Mouse (Mus musculus): Measurements from ENCODE around the gene Pik3r2. TPM values are rescaled to one million over a fixed set of nuclear protein-coding genes. Genes with fewer than 3 reads are reported as not detected.

Gene Pik3r2
- total RNA-seq, 2 experiments from 2014 or later = 6.0 to 18.1 TPM

DNA sequence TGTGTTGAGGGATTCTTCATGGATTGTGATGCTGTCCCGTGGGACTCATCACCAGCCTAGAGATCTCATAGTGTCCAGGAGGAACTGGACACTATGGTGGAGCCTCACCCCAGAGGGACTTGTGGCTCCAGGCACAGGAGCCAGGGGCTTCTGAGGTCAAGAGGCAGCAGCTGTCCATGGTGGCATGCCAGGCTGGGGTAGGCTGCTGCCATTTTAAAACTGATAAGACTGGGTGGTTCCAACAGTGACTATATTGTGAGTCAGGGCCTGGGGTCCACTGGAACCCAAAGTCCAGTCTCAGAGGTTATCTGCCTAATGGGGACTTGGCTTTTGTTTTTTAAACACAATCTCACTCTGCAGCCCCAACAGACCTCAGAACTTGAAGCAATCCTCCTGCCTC, 25.3 kb upstream of the Pik3r2 start:
- ATAC-seq (replicated peaks; ENCODE audit: poor library complexity) = no peak

DNA sequence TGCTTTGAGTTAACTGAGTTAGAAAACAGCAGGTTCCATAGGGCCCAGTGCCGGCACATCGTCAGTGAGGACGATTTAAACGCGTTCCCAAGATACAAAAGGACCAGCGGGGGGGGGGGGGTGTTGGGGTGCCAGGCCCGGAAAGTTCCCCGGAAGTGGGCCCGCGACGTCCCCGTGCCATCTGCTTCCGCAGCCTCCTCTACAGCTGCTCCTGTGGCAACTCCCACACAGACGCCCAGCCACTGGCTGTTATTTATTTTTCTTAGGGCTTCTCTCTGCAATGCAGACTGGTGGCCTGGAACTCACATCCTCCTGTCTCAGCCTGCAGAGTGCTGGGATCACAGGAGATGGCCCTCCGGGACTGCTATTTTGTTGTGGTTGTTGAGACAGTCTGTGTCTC, 24.6 kb upstream of the Pik3r2 start:
- no peak for ATAC-seq (replicated peaks; ENCODE audit: poor library complexity)

DNA sequence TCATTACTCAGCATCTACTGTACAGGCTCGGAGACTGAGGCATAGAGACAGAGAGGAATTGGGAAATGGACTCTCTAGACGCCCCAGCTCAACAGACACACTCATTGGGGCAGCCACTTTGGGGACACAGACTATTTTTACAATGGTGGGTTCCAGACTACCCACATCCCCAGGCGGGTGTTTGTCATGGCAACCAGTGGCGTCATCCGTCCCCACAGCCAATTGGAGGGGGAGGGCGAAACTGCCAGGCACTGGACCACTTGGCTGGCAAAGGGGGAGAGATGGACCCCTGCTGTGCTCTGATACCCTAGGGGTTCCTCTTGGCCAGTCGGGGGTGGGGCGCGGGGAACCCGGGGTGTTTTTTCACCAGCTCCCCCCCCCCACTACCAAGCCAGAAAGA, 24.1 kb upstream of the Pik3r2 start:
- ATAC-seq (replicated peaks; ENCODE audit: poor library complexity) = no peak

DNA sequence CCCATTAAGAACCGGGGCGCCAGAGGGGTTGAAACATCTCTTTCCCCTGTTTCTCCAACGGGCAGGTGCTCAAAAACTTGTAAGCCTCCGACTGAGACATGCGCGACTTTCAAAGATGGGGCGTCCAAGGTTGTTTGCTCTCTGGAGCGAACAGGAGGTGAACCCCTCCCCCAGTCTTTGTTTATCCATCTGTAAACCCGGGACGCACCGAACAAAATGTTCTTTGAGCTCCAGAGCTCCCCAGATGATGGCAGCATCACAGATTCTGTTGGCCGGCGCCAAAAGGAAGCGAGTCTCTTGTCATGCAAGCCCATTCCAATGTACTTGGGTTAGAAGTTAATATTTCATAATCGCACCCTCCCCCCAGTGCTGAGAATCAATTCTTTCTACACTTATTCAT, 21.8 kb upstream of the Pik3r2 start:
- ATAC-seq (replicated peaks; ENCODE audit: poor library complexity) = no peak

DNA sequence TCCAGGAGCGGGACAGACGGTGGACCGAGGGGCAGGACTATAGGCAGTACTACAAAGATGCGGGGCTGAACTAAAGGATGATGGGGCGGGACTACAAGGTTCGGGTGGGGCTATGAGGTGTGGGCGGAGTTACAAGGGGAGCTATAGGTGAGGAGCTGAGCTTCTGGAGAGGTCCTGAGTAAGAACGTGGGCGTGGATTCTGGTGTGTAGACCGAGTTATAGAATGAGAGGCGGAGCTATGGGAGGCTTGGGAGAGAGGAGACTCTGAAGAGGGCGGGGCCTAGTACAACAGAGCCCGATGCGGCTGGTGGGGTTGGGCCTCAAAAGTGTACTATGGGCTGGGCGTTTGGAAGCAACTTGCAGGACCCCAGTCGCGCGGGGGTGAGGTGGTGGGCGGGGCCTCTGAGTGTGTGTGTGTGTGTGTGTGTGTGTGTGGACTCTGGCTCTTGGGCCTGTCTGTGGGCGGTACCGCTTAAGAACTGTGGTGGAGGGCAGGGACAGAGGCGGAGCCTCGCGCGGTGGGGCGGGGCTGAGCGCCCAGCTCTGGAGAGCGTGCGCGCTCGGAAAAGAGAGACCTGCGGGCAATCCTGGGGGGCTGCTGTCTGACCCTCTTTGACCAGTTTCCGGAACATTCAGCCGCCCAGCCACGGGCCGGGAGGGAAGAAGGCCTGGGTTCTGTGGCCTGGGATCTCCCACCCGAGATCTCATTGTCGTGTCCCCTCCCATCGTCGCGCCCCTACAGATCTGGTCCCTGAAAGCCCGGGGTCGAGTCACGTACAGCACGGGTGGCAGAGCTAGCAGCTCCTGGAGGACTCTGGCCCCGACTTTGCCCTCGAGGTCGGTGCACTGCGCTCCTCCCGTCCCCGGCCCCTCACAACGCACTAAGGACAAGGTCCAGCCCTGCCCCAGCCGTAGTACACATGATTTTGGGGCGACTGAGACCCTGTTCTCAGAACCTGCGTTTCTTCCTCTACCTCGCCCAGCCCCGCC, 20.9 kb upstream of the Pik3r2 start:
- ATAC-seq (replicated peaks; ENCODE audit: poor library complexity) = peak; percentile 62

DNA sequence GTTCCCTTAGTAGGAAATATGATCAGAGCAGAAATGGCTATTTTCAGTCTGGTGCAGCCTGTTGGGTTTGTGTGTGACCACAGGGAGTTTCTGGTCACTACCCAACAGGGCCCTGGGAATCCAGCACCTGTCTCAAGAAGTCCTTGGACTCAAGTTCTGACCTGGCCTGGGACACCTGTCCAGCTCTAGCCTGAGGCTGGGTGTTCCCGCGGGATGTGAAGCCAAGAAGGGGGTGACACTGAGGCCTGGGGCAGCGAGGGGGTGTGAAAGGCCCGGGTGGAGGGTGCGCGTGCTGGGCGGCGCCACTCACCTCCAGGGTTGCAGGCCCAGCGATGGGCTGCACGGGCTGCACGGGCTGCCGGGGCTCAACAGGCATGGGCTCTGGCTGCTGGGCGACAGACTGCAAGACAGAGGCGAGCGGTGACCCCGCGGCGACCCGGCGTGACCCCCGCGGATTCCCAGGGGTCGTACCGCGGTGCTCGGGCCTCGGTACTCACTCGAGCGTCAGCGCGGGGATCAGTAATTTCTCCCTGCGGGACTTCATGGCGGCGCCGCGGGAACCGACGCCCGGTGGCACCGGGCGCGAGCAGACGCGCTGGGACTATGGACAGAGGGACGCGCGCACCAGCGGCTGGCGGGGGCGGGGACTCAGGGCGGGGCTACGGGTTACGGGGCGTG, 20.0 kb upstream of the Pik3r2 start:
- no peak for ATAC-seq (replicated peaks; ENCODE audit: poor library complexity)

DNA sequence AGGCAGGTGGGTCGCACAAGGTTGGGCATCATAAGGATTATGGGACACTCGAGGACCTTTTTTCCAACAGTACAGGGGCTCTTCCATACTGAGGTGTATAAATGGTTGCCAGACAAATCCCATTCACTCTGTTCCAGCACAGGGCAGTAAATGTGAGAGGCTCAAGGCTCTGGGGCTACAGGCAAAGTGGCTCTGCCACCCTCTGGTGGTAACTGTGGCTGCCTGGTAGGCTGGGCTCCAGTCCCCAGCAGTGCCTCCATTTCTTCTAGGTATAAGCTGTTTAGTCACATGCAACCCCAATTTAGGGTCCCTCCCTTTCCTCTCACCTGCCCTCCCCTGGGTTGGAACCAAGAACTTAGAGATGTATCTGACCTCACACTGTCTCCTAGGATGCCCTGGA, 18.9 kb upstream of the Pik3r2 start:
- ATAC-seq (replicated peaks; ENCODE audit: poor library complexity) = no peak

DNA sequence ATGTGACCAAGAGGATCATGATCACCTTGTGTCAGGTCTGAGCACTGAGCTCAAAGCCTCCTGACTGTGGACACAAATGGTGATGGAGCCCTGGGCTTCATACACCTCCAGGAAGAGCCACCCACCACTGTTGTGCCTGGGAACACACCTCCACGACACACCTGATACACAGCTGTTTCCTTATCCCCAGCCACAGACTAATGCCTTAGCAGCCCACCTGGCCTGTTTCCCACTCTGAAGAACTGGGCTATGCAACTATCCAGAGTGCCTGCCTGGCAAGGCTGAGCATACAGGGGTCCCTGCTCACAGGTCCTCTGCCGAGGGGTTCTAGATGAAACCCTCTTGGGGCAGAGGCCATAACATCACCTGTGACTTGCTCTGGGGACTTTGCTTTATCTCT, 17.7 kb upstream of the Pik3r2 start:
- ATAC-seq (replicated peaks; ENCODE audit: poor library complexity) = no peak

DNA sequence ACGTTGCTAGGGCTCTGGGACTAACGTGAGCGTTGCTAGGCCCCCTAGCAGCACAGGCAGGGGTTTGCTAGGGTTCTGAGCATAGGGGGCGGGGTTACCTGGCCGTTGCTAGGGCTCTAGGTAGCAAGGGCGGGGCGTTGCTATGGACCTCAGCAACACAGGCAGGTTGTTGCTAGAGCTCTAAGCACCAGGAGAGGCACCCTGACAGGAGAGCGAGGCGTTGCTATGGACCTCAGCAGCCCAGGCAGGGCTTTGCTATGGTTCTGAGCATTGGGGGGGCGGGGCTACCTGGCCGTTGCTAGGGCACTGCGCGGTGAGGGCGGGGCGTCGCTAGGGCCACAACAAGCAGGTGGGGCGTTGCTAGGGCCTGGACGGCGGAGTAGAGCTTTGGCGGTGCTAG, 16.2 kb upstream of the Pik3r2 start:
- peak; percentile 11 for ATAC-seq (replicated peaks; ENCODE audit: poor library complexity)

DNA sequence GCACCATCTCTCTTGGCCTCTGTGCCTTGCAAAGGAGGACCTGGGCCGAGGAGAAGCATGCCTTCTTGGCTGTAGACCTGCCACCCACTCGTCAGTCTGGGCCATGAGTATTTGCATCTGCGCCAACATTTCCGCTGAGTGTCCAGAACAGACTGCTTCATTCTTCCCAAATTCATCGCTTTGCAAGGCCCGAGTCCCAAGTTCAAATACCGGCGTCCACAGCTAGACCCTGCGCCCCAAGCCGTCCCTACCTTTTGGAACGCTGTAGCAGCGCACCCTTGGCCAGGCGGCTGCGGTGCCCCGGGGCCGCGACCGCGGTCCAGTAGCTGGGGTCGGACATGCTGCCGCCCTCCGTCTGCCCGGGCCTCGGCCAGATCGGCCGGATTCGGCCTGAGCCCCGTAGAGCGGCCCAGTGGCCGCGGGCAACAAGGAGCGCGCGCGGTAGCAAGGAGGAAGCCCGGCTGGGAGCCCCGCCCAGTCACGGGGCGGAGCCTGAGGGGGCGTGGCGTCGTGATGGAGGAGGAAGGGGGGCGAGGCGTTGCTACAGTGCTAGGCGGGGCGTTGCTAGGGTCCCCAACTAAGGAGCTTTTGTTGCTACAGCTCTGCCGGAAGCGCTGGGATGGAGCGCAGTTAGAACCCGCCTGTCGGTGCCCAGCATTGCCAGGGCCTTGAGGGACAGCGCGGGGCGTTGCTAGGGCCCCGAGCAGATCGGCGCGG, 15.6 kb upstream of the Pik3r2 start:
- peak; percentile 64 for ATAC-seq (replicated peaks; ENCODE audit: poor library complexity)

DNA sequence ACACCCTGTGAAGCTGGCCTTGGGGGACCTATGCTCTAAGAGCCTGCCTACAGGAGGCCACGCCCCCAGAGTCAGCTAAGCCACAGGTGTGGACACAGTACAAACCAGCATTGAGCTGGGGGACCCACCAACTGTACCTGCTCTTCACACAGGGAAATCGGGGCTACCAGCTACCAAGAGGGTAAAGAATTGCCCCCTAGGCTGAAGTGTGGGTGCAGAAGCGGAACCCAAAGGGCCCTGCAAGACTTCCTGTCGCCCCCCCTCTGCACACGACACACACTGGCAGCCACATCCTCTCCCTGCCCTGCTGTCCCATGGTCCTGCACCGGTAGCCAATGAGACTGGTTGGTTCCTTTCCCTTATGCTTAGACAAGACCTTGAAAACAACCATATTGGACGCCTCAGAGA, 14.8 kb upstream of the Pik3r2 start:
- peak; percentile 70 for ATAC-seq (replicated peaks; ENCODE audit: poor library complexity)

DNA sequence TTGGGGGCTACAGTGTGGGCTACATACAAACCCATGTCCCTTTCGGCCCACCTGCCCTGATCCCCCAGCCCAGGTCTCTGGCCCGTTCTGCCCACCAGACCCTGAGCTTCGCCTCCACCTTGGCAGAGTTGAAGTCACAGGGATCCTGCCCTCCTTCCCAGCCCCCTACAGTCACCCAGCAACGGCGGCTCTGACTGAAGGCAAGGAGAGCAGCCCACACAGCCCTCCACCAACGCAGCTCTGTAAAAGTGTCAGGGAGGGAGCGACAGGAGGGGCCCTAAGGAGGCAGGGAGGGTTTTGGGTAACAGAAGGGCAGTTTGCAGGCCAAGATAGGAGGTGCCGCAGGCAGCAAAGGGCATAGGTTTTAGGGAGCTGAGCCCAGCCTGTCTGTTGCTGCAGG, 14.3 kb upstream of the Pik3r2 start:
- ATAC-seq (replicated peaks; ENCODE audit: poor library complexity) = no peak

DNA sequence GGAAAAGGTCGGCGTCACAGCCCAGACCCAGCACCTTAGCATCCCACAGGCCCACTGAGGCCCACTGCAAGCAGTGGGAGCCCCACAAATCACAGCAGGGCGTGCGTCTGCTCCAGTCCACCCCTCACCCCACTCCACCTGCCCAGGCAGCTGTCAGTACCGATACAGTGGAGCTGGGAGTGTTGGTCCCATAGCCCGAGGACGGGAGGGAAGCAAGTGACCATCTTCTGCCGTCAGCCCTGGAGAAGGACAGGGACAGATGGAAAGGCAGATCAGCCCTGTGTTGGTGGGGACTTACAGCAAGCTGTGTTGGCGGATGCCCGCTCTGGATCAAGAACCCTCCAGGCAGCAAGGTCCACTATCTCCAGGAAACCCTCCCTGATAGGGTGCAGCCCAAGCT, 12.5 kb upstream of the Pik3r2 start:
- no peak for ATAC-seq (replicated peaks; ENCODE audit: poor library complexity)

DNA sequence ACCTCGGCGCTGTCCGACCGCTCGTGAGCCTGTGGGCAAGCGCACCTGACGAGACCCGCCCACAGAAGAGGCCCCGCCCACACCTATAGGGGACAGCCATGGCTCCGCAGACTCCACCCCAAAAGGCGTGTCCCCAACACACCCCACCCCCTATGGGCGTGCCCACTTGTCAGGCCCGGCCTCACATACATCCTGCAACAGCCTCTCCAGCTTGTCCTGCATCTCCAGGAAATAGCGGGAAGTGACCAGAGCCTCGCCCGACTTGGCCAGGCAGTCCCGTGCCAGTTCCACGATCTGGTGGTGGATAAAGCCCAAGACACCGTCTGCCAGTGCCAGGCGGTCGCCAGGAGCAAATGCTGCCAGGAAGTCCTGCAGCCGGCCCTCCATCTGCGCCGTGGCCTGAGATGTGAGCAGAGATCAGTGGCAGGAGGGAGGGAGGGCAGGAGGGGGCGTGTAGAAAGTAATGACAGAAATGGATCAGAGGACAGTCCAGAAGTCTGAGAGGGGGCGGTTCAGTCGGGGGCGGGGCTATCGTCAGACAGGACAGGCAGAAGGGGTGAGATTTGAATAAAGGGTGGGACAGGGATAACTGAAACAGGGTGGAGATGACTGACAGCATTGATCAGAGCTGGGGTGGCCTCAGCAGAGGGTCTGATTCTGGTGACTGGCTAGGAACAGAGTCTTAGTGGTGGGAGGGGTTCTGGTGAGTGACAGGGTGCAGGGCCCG, 11.6 kb upstream of the Pik3r2 start:
- no peak for ATAC-seq (replicated peaks; ENCODE audit: poor library complexity)

DNA sequence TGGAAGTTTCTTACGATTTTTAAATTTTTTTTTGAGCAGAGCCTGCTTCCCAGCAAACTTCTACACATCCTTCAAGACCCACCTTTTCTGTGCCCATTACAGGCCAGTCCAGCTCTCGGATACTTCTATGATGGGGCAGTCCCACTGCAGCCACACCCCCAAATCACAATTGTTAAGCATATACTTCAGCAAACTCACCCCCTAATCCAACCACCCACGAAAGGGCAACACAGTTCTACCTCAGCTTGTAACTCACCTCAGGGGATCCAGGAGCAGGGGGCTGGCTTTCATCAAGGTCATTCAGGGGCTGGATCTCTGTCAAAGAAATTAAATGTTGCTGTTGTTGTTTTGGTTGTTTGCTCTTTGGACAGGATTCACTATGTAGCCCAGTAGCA, 10.5 kb upstream of the Pik3r2 start:
- ATAC-seq (replicated peaks; ENCODE audit: poor library complexity) = no peak

DNA sequence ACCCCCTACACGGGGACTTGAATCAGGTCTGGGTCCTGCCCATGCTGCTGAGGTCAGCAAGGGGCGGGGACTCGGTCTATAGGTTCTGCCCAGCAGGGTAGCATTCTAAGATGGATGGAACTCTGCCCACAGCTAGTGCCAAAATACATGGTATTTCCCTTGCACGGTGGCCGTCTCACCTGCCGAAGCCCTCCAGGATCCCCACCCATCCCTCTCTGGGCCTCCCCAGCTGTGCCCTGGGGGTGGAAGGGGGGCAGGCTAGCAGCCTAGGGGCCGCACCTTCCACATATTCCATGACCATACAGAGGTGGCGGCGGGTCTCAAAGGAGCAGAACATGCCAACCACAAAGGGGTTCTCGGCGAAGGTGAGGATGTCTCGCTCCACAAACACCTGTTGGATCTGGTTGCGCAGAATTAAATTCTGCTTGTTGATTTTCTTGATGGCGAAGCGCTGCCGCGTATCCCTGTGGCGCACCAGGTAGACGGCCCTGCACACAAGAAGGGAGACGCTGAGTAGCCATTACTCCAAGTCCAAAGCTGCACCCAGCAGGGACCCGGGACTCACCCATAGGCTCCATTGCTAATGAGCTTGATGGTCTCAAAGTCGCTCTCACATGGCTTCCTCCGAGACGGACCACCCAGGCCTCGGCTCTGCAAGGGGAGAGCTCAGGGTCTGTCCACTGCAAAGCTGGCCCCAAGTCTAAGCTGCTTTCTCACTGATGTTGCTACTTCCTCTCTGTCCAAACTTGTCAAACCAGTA, 10.0 kb upstream of the Pik3r2 start:
- ATAC-seq (replicated peaks; ENCODE audit: poor library complexity) = no peak

DNA sequence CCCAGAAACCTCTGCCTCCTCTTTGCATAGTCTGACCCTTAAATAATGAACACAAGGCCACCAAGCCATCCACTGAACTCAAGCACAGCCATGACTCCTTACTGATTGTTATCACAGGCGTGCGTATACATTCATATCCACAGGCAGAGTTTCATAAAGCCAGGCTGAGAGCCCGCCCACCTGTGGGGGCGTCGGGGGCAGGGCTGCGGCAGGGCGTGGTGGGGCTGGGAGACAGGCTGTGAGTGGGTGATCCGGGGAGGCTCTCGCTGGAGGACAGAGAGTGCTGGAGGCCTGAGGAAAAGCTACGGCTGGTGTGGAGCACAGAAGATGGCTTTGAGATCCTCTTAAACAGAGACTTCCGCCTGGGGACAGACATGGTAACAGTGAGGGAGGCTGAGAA, 3.6 kb upstream of the Pik3r2 start:
- no peak for ATAC-seq (replicated peaks; ENCODE audit: poor library complexity)

DNA sequence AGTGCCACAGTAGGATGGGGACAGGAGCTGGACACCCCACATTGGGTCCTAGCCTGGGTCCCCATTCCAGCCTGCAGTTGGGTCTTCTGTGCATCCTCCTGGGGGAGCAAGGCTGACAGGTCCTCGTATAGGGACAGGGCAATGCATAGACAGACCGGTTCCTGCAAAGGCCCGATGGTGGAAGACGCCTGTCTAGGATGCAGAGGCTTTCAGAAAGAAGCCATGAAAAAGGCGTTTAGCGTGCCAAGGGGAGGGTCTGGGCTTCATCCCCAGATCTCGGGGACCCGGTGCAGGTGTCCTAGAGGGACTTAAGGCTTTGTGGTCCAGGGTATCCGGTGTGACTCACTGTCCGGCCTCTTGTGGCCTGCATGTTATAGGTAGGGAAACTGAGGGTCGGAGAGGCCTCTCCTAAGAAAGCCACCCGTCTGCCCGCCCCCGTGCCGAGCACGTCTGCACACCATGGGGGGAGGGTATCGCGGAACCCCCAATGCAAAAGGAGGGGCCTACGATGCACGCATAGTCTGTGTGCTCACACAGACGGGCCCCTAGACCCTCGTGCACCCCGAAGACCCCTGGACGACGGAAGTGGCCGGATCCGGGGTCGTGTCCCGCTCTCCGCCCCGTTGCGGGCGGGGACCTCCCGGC, 540 bp downstream of the Pik3r2 start:
- no peak for ATAC-seq (replicated peaks; ENCODE audit: poor library complexity)

DNA sequence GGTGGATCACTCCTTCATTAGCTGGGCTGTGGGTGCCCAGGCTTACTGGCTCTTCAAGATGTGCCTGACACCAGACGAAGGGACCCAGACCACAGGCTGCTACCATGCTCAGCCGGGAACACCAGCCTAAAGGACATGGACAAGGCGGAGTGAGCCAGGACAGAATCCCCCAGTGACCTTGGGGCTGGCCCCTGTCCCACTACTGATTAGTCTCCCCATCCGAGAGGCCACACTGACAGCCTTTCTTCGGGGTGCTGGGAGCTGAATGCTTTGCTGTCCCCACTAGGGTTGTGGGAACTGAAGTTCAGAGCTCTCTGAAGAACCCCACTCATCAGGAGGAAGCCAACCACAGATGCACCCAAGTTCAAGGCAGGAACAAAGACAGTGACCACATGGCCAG, 1.3 kb downstream of the Pik3r2 start:
- ATAC-seq (replicated peaks; ENCODE audit: poor library complexity) = no peak

DNA sequence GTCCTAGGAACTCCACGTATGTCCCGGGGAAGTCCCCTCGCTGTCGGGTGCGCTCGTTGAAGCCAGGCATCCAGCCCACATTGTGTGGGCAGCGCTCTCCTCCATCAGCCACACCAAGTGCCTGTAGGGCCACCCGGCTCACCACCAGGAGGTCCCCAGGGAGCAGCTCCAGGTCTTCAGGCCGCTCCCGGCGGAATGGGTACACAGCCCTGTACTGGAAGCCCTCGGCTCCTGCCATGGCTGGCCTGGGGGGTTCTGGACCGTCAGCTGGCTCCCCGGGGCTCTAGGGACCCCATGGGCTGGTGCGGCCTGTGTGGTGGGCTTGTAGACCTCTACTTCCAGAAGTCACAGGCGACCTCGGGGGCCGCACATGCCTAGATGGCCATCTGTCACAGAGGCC, 1.8 kb downstream of the Pik3r2 start:
- no peak for ATAC-seq (replicated peaks; ENCODE audit: poor library complexity)
